Mouse (Mus musculus) layer of hippocampus, adult 18-20 months (tissue): ENCODE results near the gene Tmem237. TPM values are rescaled to one million over a fixed set of nuclear protein-coding genes. Genes with fewer than 3 reads are reported as not detected.

Source experiments
- DNase-seq, 2 experiments: peaks; one replicate each; pipeline ENCODE4 v3.0.0; 2022; ENCODE audit warnings: low spot score in 2 of 2
- total RNA-seq, 2 experiments: library from RNA; stranded (reverse); gene quantifications; 2 replicates each; pipeline ENCODE4 v1.2.3; 2021

The Tmem237 gene
- total RNA-seq, 2 experiments from 2014 or later = 28.9 to 30.3 TPM

DNA sequence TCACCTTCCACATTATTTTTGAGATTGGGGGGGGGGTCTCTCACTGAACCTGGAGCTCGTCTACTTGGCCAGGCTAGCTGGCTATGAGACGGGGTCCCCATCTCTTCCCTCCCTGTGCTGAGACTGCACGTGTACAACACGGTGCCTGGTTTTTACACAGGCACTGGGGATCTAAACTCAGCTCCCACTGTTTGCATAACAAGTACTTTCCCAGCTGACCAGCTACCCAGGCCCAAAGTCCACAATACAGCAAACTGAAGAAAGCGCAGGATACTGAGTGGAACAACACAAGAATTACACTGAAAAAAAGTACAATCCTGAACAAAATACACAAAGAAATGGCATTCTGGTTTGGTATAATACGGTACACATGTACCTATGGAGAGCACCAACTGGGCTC is 18.1 kb downstream of the Tmem237 start:
- DNase-seq = no peak

DNA sequence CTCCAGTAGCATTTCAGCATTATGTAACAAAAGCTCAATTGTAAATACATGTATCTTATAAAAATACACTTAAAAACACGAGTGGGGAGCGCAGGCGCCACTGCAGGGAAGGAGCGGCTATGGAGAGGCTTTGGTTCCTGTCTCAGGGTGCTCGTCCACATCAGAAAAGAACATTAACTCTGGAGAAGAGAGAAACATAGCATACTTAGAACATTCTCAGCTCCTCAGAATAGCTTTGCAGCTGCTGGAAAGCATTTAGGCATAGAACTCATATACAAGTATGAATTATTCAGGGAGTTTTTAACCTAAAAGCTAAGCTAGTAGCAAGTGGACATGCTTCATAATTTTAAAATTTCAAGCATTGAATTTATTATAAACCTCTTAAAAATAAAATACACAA is 19.2 kb downstream of the Tmem237 start:
- DNase-seq = no peak

DNA sequence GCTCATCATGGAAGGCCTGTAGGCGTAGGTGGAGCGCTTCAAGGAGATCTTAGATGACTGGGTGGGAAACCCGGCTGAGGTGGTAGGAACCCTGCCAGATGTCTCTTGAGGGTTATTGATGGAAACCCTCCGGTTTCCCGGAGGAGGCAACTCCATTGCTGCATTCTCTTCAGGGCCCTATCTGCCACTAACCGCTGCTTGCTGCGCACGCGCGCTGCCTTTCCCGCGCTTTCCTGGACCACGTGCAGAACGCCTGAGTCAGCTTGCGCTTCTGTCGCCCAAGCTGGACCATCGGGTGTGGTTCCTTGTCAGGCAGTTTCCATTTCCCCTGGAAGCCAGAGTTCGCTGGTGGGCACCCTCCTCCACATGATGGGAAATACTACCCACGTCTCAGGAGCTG is 25.5 kb downstream of the Tmem237 start, which contains the start of gene C2cd6:
TSS of gene C2cd6 (minus strand) at position 196 of the 400 bp plus-strand sequence.
- DNase-seq = no peak

DNA sequence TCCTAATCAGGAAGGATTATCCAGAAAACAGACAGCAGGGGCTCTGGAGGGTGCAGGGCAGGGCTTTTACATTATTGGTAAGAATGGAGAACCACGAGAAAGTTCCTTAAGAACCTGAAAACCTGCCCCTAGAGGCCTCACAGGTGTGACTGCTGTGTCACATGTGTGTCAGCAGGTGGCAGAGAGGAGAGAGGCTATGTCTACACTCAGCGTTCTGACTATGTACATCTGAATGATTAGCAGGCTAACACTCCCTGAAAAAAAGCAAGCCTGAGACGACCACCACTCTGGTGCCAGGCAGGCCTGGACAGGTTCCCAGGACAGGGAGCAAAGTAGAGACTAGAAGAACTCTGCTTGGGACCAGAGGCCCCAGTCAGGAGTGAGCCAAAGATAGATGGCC is 49.3 kb downstream of the Tmem237 start:
- no peak for DNase-seq

DNA sequence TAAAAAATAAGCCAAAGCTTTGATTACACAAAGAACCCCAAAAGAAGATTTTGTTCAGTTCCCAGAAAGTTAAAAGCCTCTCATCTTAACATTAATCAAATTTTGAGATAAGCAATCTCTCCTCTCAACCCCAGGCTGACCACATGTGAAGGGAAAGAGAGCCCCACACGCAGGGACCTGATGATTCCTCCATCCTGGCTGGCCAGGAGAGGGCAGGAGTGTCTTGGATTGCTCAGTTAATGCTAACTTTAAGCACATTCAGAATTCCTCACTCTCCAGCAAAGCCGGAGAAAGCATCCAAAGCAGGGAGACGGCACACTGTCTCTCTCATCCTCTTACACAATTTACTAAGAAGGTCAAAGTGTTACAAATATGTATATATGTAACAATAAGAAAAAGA is 52.2 kb downstream of the Tmem237 start:
- DNase-seq = peak in 1 of 2 experiments; percentile 17

DNA sequence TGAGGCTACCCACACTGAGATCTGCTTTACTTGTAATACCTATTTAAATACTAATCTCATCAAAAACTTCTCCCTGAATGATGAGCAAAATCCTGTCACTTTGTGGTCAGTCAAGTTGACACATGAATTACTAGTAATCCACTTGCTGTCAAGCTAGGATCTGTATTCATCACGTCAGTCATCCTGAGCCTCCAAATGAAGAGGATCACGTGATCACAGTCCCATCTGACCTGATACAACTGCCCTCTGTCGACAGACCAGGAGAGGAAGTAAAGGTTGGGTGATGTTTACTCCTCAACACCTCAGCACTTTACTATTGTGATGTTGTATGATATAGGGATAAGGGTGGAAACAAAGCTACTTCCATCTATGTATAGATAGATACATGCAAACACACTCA is 56.5 kb downstream of the Tmem237 start:
- no peak for DNase-seq

DNA sequence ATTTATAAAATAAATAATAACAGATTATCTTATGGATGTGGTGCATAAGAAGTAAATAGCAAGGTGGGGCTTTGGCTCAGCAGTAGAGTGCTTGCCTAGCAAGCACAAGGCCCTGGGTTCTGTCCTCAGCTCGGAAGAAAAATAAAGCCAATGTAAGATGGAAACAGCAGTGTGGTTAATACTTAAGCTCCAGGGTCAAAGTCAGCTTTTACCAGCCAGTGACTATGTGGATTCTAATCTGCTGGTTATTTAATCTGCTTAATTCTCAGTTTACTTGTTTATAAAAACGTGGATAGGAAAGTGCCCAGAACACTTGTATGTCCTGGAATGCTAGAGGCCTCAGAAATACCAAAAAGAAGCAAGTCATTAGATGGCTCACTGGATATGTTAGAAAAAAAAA is 63.3 kb downstream of the Tmem237 start:
- DNase-seq = no peak

DNA sequence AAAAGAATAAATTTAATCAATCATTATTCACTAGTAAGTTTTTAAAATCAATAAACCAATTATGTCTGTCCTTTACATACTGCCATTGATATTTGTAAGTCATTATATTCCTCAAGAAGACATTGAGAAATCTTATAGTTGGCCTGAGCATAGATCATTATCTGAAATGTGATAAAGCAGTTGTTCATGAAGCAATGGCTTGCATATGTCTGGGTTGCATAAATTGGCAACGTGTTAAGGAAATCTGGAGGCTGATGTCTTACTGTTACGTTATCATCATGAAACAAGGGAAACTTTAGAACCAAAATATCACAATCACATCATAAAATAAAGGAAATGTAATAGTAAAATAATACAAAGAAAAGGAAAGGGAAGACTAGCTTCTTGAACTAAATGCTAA is 68.9 kb downstream of the Tmem237 start:
- no peak for DNase-seq

Other genes with a start within 250 kb of the Tmem237 start
- gene Trak2, start 147.0 kb downstream of the Tmem237 start, total RNA-seq = 100 to 1,000 TPM; 110 to 113 TPM
- gene Stradb, start 146.9 kb downstream of the Tmem237 start, total RNA-seq = 10 to 100 TPM; 36.9 to 42.4 TPM
- not detected for gene C2cd6, start 25.5 kb downstream of the Tmem237 start, total RNA-seq
- 1 to 10 TPM; 1.6 TPM for gene Mpp4, start 43.0 kb upstream of the Tmem237 start, total RNA-seq
- gene Als2, start 116.8 kb upstream of the Tmem237 start, total RNA-seq = 10 to 100 TPM; 45.7 to 48.0 TPM
- under 1 TPM; 0.42 to 0.53 TPM for gene Cdk15, start 136.5 kb upstream of the Tmem237 start, total RNA-seq